Mouse (Mus musculus): ENCODE data around the gene Olfr146. TPM values are rescaled to one million over a fixed set of nuclear protein-coding genes. Genes with fewer than 3 reads are reported as not detected.

Gene Olfr146
- polyA plus RNA-seq (2012) = not detected in 2 replicates

GRCm38 (mm10) chr9:39023277-39023676, at the start of gene Olfr146:
Gene Olfr146 (minus strand): TSS chr9:39023377.
- TF ChIP-seq GATA1 (IDR thresholded peaks at IDR 0.05; ENCODE audit: low read length) = no peak

GRCm38 (mm10) chr9:39064851-39065250, 41.7 kb upstream of the Olfr146 start, which contains the start of gene Olfr937:
Gene Olfr937 (minus strand): TSS chr9:39064951.
- TF ChIP-seq GATA1 (IDR thresholded peaks at IDR 0.05; ENCODE audit: low read length) = no peak

- no peak for TF ChIP-seq GATA1 (IDR thresholded peaks at IDR 0.05; ENCODE audit: low read length)
These were observed 23.6 kb downstream of the Olfr146 start, which contains the start of gene Olfr935 for GRCm38 (mm10) chr9:38999583-38999982. Gene Olfr935 (minus strand): TSS chr9:38999683.

GRCm38 (mm10) chr9:38988215-38988614, 35.0 kb downstream of the Olfr146 start, which contains the start of gene Olfr934:
Gene Olfr934 (minus strand): TSS chr9:38988315.
- no peak for TF ChIP-seq GATA1 (IDR thresholded peaks at IDR 0.05; ENCODE audit: low read length)

- TF ChIP-seq GATA1 (IDR thresholded peaks at IDR 0.05; ENCODE audit: low read length) = no peak
These were observed 51.2 kb downstream of the Olfr146 start, which contains the start of gene Olfr933 for GRCm38 (mm10) chr9:38972013-38972412. Gene Olfr933 (plus strand): TSS chr9:38972313.

Other genes starting within 250 kb of the Olfr146 start
- gene Olfr922, start 208.8 kb downstream of the Olfr146 start, polyA plus RNA-seq (2012) = not detected in 2 replicates
- not detected in 2 replicates for gene Olfr923, start 196.8 kb downstream of the Olfr146 start, polyA plus RNA-seq (2012)
- gene Olfr924, start 178.9 kb downstream of the Olfr146 start, polyA plus RNA-seq (2012) = not detected in 2 replicates
- gene Olfr26, start 168.3 kb downstream of the Olfr146 start, polyA plus RNA-seq (2012) = not detected in 2 replicates
- gene Olfr926, start 146.3 kb downstream of the Olfr146 start, polyA plus RNA-seq (2012) = not detected in 2 replicates
- not detected in 2 replicates for gene Olfr930, start 93.6 kb downstream of the Olfr146 start, polyA plus RNA-seq (2012)
- not detected in 2 replicates for gene Olfr933, start 51.1 kb downstream of the Olfr146 start, polyA plus RNA-seq (2012)
- gene Olfr934, start 35.1 kb downstream of the Olfr146 start, polyA plus RNA-seq (2012) = not detected in 2 replicates
- gene Olfr935, start 23.7 kb downstream of the Olfr146 start, polyA plus RNA-seq (2012) = not detected in 2 replicates
- not detected in 2 replicates for gene Olfr937, start 41.6 kb upstream of the Olfr146 start, polyA plus RNA-seq (2012)
- not detected in 2 replicates for gene Olfr938, start 55.5 kb upstream of the Olfr146 start, polyA plus RNA-seq (2012)
- gene Olfr27, start 104.8 kb upstream of the Olfr146 start, polyA plus RNA-seq (2012) = not detected in 2 replicates
- gene Olfr943, start 142.9 kb upstream of the Olfr146 start, polyA plus RNA-seq (2012) = not detected in 2 replicates
- not detected in 2 replicates for gene Olfr944, start 178.5 kb upstream of the Olfr146 start, polyA plus RNA-seq (2012)
- gene Olfr1537, start 226.6 kb upstream of the Olfr146 start, polyA plus RNA-seq (2012) = not detected in 2 replicates

All from G1E-ER4 (cell line).